Mouse (Mus musculus): Measurements from ENCODE around the gene Nphp4. TPM values are rescaled to one million over a fixed set of nuclear protein-coding genes. Genes with fewer than 3 reads are reported as not detected.

Gene Nphp4
- total RNA-seq (2014; fragmentation: Nextera tagmentation) (0.77 and 3.7 TPM in 2 replicates), total RNA-seq (2017) (0.17 and 0.31 TPM in 2 replicates)

DNA sequence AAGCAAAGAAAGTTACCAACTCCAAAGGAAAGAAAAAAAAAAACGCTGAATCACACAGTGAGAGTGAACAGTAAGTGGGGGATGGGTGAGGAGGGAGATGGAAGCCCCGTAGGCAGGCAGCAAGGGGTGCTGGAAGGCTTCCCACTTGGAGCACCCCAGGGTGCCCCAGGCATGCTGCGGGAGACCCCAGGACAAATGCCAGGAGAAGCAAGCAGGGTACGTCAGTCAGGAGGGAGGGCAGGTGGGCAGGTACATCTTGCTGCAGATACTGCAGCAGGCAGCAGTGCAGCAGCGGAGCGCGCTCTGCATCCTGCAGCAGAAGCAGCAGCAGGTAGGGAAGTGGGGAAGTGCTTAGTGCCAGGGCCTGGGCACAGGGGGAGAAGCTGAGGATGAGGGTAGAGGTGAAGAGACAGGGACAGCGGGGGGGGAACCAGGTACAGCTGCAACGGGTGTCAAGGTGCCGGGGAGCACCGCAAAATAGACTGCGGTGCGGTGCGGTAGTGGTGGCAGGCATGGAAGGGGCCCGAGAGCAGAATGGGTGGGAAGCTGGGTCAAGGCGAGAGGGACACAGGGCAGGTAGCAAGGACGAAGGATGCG, at the start of gene Nphp4:
TSS of gene Nphp4 (plus strand) at position 280 of the 597 bp plus-strand sequence.
- ATAC-seq (replicated peaks; ENCODE audit: poor library complexity, severe bottlenecking): 0 out of 2 replicates have a peak, but pooled peaks have one; percentile 7

DNA sequence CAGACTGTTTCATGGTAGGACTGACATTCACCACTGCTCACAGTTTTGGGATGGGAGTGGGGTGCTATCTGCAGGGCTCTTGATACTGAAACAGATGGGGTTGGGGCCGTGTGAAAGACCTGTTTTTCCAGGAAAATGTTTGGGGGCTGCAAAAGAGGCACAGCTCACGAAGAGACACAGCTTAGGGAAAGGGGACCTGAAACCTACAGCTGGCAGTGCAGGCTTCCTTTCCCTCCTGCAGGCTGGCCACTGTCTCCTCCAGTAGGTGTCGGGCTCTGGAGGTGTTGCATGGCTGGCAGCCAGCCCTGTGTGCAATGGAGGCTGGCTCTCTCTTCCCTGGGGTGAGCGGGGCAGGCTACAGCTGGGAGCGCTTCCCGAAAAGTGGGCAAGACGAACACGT, 48.2 kb upstream of the Nphp4 start:
- ATAC-seq (replicated peaks; ENCODE audit: poor library complexity, severe bottlenecking): peak; percentile 41

DNA sequence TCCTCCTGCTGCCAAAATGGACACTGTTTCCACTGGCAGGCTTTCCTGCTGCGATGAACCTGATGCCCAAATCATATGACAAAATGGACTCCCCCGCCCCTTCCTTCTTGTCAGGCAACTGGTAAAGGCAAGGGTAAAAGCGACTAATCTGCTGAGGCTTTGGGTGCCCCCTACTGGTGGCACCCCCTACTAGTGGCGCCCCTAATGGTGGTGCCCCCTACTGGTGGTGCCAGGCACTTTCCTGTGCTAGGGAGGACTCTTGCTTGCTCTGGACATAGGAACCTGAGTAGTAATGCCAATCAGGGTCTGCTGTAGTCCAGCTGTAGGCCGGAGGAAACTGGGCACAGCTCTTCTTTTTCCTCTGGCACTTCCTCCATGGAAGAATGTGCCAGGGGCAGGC, 44.2 kb upstream of the Nphp4 start:
- ATAC-seq (replicated peaks; ENCODE audit: poor library complexity, severe bottlenecking): peak; percentile 49

DNA sequence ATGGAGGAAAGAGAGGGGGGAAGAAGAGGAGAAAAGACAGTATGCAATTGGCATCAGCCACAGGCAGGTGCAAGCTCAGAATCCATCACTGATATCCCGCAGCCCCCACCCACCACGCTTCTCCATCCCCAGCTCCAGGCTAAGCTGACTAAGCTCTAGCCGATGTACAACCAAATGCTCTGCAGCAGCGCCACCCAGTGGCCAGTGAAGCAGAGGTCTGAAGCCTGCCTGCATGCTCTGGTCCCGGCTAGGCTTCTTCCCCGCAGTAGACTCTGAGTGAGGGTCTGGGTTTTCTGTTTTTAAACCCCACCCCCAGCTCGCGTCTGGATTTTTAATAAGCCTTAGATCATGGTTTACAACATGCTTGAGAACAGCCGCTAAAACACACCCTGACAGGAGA, 41.7 kb upstream of the Nphp4 start:
- peak; percentile 73 for ATAC-seq (replicated peaks; ENCODE audit: poor library complexity, severe bottlenecking)

DNA sequence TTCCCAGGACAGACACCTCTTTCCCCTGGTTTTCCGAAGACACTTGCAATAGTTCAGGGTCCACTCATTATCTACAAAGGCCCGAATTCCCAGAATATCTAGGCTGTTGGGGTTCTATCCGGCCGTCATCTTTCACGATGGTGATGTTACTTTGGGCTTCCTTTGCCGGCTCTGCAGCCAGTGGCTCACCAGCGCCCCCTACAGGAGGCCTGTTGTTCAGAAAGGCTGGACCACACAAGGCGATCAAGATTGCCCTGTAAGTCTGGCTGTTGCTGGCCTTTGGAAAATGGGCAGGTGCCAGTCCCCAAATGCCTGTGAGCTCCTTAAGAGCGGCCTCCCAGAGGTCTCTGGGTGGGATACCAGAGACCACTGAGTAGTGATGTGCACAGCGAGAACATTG, 41.3 kb upstream of the Nphp4 start:
- ATAC-seq (replicated peaks; ENCODE audit: poor library complexity, severe bottlenecking): peak; percentile 50

DNA sequence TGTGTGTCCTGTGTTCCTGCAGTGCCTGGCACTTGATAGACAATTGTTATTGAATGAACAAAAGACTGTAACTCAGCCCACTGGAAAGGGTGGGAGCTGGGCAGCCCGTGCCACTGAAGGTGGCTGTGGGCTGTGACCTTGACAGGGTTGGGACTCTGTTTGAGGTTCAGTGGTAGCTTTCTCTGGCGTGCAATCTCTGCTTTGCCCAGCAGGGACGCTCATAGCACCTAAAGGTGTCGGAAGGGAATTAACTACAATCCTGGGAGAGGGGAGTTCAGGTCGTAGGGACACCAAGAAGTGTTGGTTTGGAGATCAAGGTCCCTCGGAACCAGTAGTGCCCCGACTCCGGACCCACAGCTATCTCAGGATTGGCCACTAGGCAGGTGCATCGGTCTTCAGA, 35.6 kb upstream of the Nphp4 start:
- ATAC-seq (replicated peaks; ENCODE audit: poor library complexity, severe bottlenecking): no peak

DNA sequence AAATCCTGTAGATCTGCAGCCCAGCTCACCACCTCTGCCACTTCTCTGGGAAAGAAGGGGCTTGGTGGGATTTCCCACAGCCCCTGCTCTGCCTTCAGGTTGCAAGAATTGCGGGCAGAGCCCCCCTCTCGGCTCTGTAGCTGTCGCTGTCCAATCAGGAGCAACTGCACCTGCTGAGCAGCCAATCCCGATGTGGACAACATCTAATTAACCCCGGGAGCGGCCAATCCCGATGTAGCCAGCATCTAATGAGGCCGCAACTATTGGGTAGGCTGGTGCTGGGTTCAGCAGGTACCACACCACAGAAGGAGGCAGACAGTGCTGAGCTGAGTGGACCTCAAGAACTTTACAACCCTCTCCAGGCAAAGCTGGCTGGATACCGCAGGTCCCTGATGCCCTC, 35.0 kb upstream of the Nphp4 start:
- ATAC-seq (replicated peaks; ENCODE audit: poor library complexity, severe bottlenecking): no peak

DNA sequence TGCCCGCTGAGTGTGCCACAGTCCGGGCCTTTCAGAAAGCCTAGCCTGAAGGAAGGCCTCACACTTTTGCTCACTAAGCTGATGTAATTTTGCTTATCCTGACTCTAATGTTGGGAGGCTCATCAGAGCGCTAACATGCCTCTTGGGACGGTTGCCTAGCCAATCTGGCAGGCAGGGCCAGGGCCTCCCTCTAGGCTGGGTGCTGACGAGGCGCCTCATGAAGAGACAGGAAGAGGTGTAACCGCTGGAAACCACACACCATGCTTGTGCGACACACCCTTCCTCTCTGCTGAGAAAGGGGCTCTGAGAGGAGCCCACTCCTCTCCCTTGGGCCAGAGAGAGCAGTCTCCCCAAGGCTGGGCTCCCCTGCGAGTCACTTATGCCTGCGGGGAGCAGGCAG, 30.3 kb upstream of the Nphp4 start:
- peak; percentile 45 for ATAC-seq (replicated peaks; ENCODE audit: poor library complexity, severe bottlenecking)

DNA sequence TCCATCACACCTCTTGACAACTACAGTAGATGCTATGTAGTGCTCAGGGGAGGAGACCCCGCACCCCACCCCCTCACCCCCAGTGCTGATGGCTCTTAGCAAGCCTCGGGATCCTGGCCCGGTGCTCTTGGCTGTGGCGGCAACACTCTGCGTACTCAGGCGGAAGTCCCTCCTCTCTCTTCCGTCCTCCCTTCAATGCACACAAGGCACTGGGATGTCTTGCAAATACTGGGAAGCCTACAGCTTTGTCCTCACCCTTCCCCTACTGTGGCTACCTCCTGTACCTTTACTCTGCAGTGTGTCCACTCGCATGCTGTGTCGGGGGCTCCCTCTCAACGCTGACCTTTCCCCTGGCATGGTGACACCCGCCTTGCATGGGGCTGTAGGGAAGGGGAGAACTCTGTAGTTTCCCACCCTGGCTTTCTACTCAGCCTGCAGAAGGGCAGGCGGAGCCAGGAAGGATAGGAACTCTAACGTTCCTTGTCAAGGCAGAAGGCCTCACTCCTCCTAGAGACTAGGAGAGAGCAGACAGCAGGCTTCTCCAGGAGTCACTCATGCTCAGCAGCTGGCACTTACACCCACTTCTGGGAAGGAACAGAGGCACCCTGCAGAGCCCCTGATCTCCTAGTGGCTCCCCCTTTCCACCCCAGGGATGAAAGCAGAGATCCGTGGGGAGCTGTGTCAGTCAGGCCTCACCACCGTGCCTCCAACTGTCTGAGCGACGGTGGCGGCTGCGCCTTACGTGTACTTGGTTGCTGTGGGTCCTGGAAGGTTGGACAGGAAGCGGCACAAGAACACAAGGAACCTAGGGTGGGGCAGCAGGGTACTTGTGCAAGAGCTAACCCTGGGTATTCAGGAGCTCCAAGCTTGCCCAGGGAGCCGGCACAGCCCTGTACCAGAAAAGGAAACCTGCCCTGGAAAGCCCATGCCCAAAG, 28.5 kb upstream of the Nphp4 start:
- ATAC-seq (replicated peaks; ENCODE audit: poor library complexity, severe bottlenecking): peak; percentile 69

DNA sequence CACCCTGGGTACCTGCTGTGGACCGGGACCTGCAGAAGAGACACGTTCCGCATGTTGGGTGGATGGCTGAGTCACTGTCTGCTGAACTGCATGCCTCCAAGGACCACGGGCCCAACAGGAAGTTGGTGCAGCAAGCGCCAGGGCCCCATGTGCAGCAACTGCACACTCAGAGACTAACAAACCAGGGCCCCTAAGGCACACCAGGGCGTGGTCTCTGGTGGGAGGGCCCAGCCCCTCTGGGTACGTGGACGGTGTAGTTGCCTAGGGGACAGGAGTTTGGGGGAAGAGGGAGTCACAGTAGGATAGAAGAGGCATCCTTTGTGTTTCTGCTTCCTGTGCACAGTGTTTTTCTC, 27.9 kb upstream of the Nphp4 start:
- ATAC-seq (replicated peaks; ENCODE audit: poor library complexity, severe bottlenecking): peak; percentile 86

DNA sequence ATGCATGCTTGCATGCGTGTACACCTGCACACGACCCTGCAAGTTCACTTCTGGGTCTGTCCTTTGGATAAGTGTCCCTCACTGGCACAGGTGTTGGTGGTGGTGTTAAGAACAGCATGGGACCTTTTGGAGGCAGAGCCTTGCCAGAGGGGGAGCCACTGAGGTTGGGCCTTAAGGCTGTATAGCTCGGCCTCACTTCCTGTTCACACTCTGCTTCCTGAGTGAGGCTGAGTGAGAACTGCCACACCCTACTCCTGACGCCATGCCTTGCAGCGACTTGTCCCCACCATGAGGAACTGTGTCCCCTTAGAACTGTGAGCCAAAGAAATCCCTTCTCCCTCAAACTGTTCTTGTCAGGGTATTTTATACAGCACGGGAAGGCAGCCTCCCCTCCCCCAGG, 25.1 kb upstream of the Nphp4 start:
- ATAC-seq (replicated peaks; ENCODE audit: poor library complexity, severe bottlenecking): no peak

DNA sequence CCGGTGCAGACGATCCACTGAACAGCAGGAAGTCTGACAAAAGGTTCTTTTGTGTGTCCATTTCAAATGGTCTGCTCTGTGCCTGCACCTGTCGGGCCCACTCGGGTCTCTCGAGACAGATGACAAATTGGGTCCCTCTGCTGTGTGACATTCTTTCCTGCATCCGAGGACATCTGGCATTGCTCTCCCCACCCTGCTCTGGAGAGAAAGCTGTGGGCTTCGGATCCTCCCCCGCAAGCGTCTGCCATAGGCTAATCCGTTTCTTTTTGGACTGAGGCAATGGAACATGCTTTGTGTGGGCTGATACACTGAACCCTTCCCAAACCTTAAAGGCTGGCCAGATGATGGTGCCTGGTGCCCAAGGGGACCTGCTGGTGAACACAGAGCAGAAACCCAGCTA, 23.4 kb upstream of the Nphp4 start:
- ATAC-seq (replicated peaks; ENCODE audit: poor library complexity, severe bottlenecking): no peak

DNA sequence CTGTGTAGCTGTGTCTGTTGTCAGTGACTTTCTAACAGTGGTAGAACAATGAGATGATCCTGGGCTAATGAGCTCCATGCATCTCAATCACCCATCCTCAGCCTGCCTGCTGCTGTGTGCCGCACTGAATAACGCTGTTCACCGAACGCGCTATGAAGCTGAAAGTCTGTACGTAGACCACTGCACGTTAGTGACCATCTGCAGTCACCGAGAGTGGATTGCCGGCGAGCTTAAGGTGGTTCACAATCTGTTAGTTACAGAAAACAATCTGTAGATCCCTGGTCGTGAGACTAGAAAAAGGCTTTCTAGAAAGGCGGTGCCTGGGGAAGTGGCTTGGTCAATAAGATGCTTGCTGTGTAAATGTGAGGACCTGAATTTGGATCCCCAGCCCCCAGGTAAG, 22.4 kb upstream of the Nphp4 start:
- ATAC-seq (replicated peaks; ENCODE audit: poor library complexity, severe bottlenecking): no peak

DNA sequence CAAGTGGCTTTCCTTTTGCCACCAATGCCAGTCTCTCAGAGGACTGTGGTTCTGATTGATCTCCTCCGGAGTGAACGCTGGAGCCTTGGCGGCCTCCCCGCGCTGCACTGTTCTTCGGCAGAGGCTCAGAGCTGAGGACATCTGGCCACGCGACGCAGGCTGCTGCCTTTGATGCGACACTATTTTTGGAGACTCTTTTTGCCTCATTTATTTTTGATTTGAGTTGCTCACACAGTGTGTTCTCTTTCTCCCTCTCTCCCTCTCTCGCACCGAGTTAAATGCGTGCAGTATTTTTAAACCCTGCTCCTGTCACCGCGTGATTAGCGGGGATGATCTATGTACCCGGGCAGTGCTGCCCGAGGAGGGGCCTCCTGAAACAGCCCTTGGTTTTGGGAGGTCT, 19.9 kb upstream of the Nphp4 start:
- ATAC-seq (replicated peaks; ENCODE audit: poor library complexity, severe bottlenecking): no peak

DNA sequence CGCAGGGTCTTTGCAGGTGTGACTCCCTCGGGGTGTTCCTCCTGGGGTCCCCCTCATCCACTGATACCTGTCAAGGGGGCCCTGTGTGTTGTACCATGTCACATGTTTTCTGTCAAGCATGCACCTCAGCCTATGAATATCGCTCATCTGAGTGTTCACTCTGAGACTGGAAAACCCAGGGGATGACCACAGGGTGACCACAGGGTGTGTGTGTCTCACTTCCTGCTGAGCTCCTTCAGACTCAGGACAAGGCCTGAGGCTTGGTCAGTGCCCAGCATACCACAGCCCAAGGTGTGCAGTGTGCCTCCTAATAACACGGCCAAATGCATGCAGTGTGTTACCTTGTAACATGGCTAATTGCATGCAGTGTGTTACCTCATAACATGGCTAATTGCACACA, 18.8 kb upstream of the Nphp4 start:
- ATAC-seq (replicated peaks; ENCODE audit: poor library complexity, severe bottlenecking): no peak

DNA sequence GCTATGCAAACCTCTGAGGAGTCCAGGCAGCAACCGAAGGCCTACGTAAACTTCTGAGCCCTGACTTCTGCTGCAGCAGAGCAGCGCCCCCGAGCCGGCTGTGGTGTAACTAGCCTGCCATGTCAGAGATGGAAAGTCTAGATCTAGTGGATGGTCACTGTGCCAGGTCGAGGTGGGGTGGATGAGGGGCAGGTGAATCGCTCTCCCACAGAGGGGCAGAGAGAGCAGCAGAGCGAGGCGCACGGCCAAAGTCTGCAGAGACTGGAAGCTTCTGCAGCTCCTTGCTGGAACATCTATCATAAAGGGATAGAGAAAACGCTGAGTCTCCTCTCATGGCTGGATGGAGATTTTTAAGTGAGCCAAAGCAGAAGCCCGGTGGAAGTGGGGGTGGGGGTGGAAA, 14.0 kb upstream of the Nphp4 start:
- ATAC-seq (replicated peaks; ENCODE audit: poor library complexity, severe bottlenecking): no peak

DNA sequence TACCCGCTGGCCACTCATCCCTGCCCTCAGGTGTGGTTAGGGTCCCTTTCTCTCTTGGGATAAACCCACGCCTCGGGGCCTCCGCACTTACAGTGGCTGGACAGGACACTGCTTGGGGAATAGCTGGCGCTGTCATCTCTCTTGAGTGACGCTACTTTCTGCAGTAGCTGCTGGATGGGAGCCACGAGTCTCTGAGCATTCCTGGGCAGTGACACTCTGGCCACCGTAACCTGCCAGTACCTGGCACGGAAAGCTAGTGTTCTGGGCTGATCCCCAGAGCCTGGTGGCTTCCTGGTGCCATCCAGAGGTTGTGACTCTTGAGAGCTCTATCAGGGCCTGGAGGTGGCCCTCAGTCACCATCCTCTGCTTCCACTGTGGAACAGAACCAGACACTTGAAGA, 13.4 kb upstream of the Nphp4 start:
- ATAC-seq (replicated peaks; ENCODE audit: poor library complexity, severe bottlenecking): no peak

DNA sequence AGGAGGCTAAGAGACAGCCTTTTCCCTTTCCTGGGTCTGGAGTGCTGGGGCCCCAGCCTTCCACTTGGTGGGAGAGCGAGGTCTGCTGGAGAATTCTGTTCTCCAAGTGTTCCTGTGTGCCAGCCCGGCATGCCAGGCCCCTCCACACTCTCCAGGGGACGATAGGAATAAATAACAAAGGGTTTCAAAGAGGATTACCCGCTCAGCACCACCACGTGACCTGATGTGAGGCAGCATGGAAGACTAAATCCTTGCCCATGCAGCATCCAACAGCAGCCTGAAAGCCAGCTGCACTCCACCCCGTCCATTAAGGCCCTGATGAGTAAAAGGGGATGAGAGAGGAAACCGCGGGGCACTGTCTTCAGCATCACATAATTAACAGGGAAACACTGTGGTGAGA, 11.4 kb upstream of the Nphp4 start:
- no peak for ATAC-seq (replicated peaks; ENCODE audit: poor library complexity, severe bottlenecking)

DNA sequence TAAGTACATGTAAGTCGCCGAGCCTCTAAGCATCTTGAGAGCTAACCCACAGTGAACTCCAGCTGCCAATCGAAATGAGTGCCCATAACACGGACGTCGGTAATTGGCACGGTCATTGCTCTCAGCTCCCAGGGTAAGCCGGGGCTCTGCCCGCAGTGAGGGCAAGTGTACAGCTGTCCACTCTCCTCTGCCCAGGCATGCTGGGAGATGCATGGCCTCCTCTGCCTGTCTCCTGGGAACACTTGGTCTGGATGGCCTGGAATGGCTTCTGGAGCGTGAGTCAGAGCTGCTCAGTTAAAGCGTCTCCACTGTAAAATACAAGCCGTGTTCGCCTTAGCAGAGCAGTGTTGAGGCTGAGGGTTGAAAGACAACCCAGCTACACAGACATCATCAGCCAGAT, 9.9 kb upstream of the Nphp4 start:
- no peak for ATAC-seq (replicated peaks; ENCODE audit: poor library complexity, severe bottlenecking)

DNA sequence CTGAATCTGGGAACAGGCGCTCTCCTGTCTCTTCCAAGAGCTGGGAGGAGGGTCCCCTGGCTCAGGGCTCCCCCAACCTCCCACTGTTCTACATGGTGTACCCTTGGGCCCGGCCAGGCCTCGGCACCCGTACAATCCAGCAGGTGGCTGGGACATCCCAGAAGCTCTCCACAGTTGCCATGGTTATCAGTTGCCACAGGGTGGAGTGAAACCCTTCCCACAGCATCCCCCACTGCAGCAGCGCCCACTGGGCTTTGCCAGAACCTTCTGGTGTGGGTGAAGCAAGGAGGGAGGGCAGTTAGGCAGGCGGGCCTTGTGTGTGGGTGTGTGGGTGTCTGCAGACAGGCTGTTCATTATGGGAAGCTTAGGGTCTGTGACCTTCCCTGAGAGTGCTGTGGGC, 8.6 kb upstream of the Nphp4 start:
- ATAC-seq (replicated peaks; ENCODE audit: poor library complexity, severe bottlenecking): no peak

DNA sequence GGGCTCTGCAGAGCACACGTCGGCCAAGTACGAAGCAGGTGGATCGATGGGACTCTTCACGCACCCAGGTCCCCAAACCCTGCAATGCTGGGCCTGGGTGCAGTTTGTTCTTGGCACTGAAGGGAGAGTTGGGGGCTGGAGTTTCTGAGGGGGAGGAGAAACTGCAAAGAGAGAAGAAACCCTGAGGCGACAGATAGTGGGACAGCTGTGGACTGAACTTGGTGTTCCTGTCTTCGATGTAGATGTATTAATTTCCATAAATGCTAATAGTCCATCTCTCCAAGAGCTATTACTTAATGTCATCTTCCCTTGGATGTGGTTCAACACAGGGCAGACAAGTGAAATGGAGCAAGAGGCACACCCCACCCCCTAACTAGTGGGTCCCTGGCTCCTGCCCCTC, 565 bp upstream of the Nphp4 start:
- ATAC-seq (replicated peaks; ENCODE audit: poor library complexity, severe bottlenecking): no peak

DNA sequence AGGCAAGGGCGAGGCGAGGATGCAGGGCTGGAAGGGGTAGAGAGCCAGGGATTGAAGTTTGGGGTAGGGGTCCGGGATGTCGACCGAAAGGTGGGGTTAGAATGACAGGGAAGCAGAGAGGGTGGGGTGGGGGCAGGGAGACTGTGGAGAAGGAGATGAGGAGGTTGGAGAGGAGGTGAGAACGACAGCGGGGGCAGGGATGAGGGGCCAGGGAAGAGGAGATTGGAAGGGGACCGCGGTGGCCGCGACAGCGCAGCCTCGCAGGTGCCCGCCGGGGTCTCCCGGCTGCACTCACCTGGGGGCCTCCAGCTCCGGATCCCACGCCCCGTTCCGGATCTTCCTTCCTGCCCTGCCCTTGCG, 580 bp downstream of the Nphp4 start:
- no peak for ATAC-seq (replicated peaks; ENCODE audit: poor library complexity, severe bottlenecking)
